Mouse (Mus musculus) CH12.LX (cell line): ENCODE results near the gene Uvrag. TPM values are rescaled to one million over a fixed set of nuclear protein-coding genes. Genes with fewer than 3 reads are reported as not detected.

Experiments used
- DNase-seq: peaks from one replicate; pipeline ENCODE4 v3.0.0-alpha.2; 2013; ENCODE audit errors: extremely low read depth
- H3K27ac ChIP-seq: 2 replicates; pipeline ENCODE4 v1.5.1; 2012; ENCODE audit warnings: low read depth, mild to moderate bottlenecking, control low read depth, moderate library complexity; ENCODE audit not compliant: insufficient read depth
- H3K27me3 ChIP-seq: replicated peaks from 2 replicates; pipeline ENCODE3; 2012; ENCODE audit warnings: inconsistent platforms
- H3K36me3 ChIP-seq, 2 experiments: replicated peaks in 1 of 2; 2 replicates each; pipeline versions ENCODE3 to v1.6.1; 2012; ENCODE audit warnings: inconsistent platforms in 1 of 2, low read length in 1 of 2, mild to moderate bottlenecking in 1 of 2, mixed read lengths in 1 of 2, moderate library complexity in 1 of 2; ENCODE audit not compliant: control insufficient read depth in 1 of 2, insufficient read depth in 1 of 2
- H3K4me1 ChIP-seq, 2 experiments: 2 replicates each; pipeline ENCODE4 v1.6.1; 2012; ENCODE audit warnings: inconsistent platforms in 1 of 2, moderate library complexity in 1 of 2; ENCODE audit not compliant: insufficient read depth in 2 of 2, control insufficient read depth in 1 of 2
- H3K4me2 ChIP-seq: 2 replicates; pipeline ENCODE4 v1.6.1; 2012; ENCODE audit warnings: low read depth, mild to moderate bottlenecking, control low read depth; ENCODE audit not compliant: poor library complexity, insufficient read depth, severe bottlenecking
- H3K4me3 ChIP-seq, 3 experiments: fragments of 150-350 bp in 1 of 3; sonication (generic) in 1 of 3; replicated peaks in 1 of 3; 2 replicates each; pipeline versions ENCODE3 to v1.5.1; 2011 to 2012; ENCODE audit warnings: low read depth in 2 of 3, low read length in 2 of 3, mild to moderate bottlenecking in 2 of 3, moderate library complexity in 2 of 3, control low read depth in 1 of 3, improper control_type of control experiment in 1 of 3, inconsistent platforms in 1 of 3, mixed read lengths in 1 of 3; ENCODE audit not compliant: poor library complexity in 1 of 3
- H3K79me2 ChIP-seq: replicated peaks from 2 replicates; pipeline ENCODE4 v1.6.1; 2012; ENCODE audit warnings: mild to moderate bottlenecking, moderate library complexity; ENCODE audit not compliant: control insufficient read depth, poor library complexity, insufficient read depth, severe bottlenecking; ENCODE audit errors: extremely low read depth
- H3K9ac ChIP-seq: 2 replicates; pipeline ENCODE4 v1.6.1; 2012; ENCODE audit warnings: low read depth, mild to moderate bottlenecking, control low read depth, moderate library complexity; ENCODE audit not compliant: insufficient read depth
- H3K9me3 ChIP-seq: replicated peaks from 2 replicates; pipeline ENCODE3; 2012; ENCODE audit warnings: low read length, inconsistent platforms, mixed read lengths
- BHLHE40 ChIP-seq: IDR thresholded peaks from 2 replicates; pipeline ENCODE4 v1.6.1; 2011; ENCODE audit warnings: mild to moderate bottlenecking, low read depth, low read length, improper control_type of control experiment
- CHD2 ChIP-seq: IDR thresholded peaks from 2 replicates; pipeline ENCODE4 v1.6.1; 2011; ENCODE audit warnings: low read length, improper control_type of control experiment
- CTCF ChIP-seq, 2 experiments: IDR thresholded peaks in 1 of 2; conservative IDR thresholded peaks in 1 of 2; 2 replicates each; pipeline ENCODE4 v1.5.1; 2011 to 2012; ENCODE audit warnings: low read depth in 2 of 2, low read length in 2 of 2, improper control_type of control experiment in 1 of 2, inconsistent platforms in 1 of 2, mild to moderate bottlenecking in 1 of 2, moderate library complexity in 1 of 2
- E2F4 ChIP-seq: IDR thresholded peaks from 2 replicates; pipeline ENCODE4 v1.6.1; 2011; ENCODE audit warnings: low read depth, low read length, improper control_type of control experiment; ENCODE audit not compliant: insufficient replicate concordance
- ETS1 ChIP-seq: conservative IDR thresholded peaks from 2 replicates; pipeline ENCODE4 v1.6.1; 2012; ENCODE audit warnings: low read depth, mild to moderate bottlenecking, inconsistent platforms, low read length, improper control_type of control experiment, moderate library complexity
- GABPA ChIP-seq: IDR thresholded peaks from 2 replicates; pipeline ENCODE4 v1.6.1; 2012; ENCODE audit warnings: low read depth, low read length, improper control_type of control experiment, inconsistent platforms; ENCODE audit not compliant: insufficient replicate concordance
- HCFC1 ChIP-seq: IDR thresholded peaks from 2 replicates; pipeline ENCODE4 v1.6.1; 2012; ENCODE audit warnings: low read depth, mild to moderate bottlenecking, inconsistent platforms, low read length, improper control_type of control experiment
- IRF4 ChIP-seq: IDR thresholded peaks from 2 replicates; pipeline ENCODE4 v1.6.1; 2014; ENCODE audit warnings: low read depth, mild to moderate bottlenecking, inconsistent platforms, low read length, improper control_type of control experiment
- JUN ChIP-seq: IDR thresholded peaks from 2 replicates; pipeline ENCODE4 v1.6.1; 2011; ENCODE audit warnings: low read depth, mild to moderate bottlenecking, low read length, improper control_type of control experiment, moderate library complexity; ENCODE audit not compliant: insufficient read depth
- JUND ChIP-seq: conservative IDR thresholded peaks from 2 replicates; pipeline ENCODE4 v1.6.1; 2011; ENCODE audit warnings: low read depth, low read length, improper control_type of control experiment
- KAT2A ChIP-seq: IDR thresholded peaks from 2 replicates; pipeline ENCODE4 v1.6.1; 2012; ENCODE audit warnings: low read length, improper control_type of control experiment, inconsistent platforms; ENCODE audit not compliant: insufficient replicate concordance
- MAFK ChIP-seq: IDR thresholded peaks from 2 replicates; pipeline ENCODE4 v1.6.1; 2011; ENCODE audit warnings: low read length, improper control_type of control experiment; ENCODE audit not compliant: insufficient replicate concordance
- MAX ChIP-seq: IDR thresholded peaks from 2 replicates; pipeline ENCODE4 v1.6.1; 2011; ENCODE audit warnings: low read length, improper control_type of control experiment
- MAZ ChIP-seq: IDR thresholded peaks from 2 replicates; pipeline ENCODE4 v1.6.1; 2012; ENCODE audit warnings: low read depth, mild to moderate bottlenecking, inconsistent platforms, low read length, improper control_type of control experiment, moderate library complexity
- MEF2A ChIP-seq: IDR thresholded peaks from 2 replicates; pipeline ENCODE4 v1.6.1; 2014; ENCODE audit warnings: low read depth, mild to moderate bottlenecking, inconsistent platforms, low read length, improper control_type of control experiment, borderline replicate concordance
- MXI1 ChIP-seq: IDR thresholded peaks from 2 replicates; pipeline ENCODE4 v1.6.1; 2011; ENCODE audit warnings: mild to moderate bottlenecking, low read depth, low read length, improper control_type of control experiment
- MYC ChIP-seq: IDR thresholded peaks from 2 replicates; pipeline ENCODE4 v1.6.1; 2011; ENCODE audit warnings: low read depth, mild to moderate bottlenecking, improper control_type of control experiment, low read length
- NELFE ChIP-seq: IDR thresholded peaks from 2 replicates; pipeline ENCODE4 v1.6.1; 2011; ENCODE audit warnings: low read depth, low read length, improper control_type of control experiment
- PAX5 ChIP-seq: IDR thresholded peaks from 2 replicates; pipeline ENCODE4 v1.6.1; 2012; ENCODE audit warnings: low read length, inconsistent platforms, mixed read lengths
- POLR2AphosphoS2 ChIP-seq: IDR thresholded peaks from 2 replicates; pipeline ENCODE4 v1.6.1; 2011; ENCODE audit warnings: low read depth, low read length, improper control_type of control experiment
- RAD21 ChIP-seq: IDR thresholded peaks from 2 replicates; pipeline ENCODE4 v1.6.1; 2011; ENCODE audit warnings: low read depth, mild to moderate bottlenecking, low read length, improper control_type of control experiment, moderate library complexity
- RCOR1 ChIP-seq: conservative IDR thresholded peaks from 2 replicates; pipeline ENCODE4 v1.6.1; 2012; ENCODE audit warnings: low read depth, mild to moderate bottlenecking, inconsistent platforms, low read length, improper control_type of control experiment
- TBP ChIP-seq: conservative IDR thresholded peaks from 2 replicates; pipeline ENCODE4 v1.6.1; 2011; ENCODE audit warnings: low read depth, low read length, improper control_type of control experiment
- USF2 ChIP-seq: conservative IDR thresholded peaks from 2 replicates; pipeline ENCODE4 v1.6.1; 2011; ENCODE audit warnings: low read depth, low read length, improper control_type of control experiment
- ZKSCAN1 ChIP-seq: IDR thresholded peaks from 2 replicates; pipeline ENCODE4 v1.6.1; 2012; ENCODE audit warnings: low read depth, inconsistent platforms, low read length, improper control_type of control experiment, borderline replicate concordance
- ZNF384 ChIP-seq: IDR thresholded peaks from 2 replicates; pipeline ENCODE4 v1.6.1; 2012; ENCODE audit warnings: low read depth, low read length, improper control_type of control experiment, inconsistent platforms
- dilution Hi-C: fragments of 300-500 bp; cut with MboI; formaldehyde crosslinking; loops from 2 replicates; pipeline ENCODE4 v1.14.3; 2020; ENCODE audit warnings: low sequenced_read_pairs; ENCODE audit not compliant: extremely low pct_unique_long_range_greater_than_20kb, extremely low pct_ligation_motif_present
- in situ Hi-C: fragments of 300-500 bp; cut with MboI; formaldehyde crosslinking; loops from 3 replicates; pipeline ENCODE4 v1.14.3; 2019; ENCODE audit warnings: low sequenced_read_pairs, low pct_ligation_motif_present, low pct_unique_long_range_greater_than_20kb, mixed read lengths
- polyA plus RNA-seq: library from polyadenylated mRNA; unstranded; fragments of >175 nt; gene quantifications from 2 replicates; pipeline ENCODE4 v1.2.1, GENCODE M21; 2012; ENCODE audit warnings: low read depth; ENCODE audit not compliant: insufficient read length
- total RNA-seq, 2 experiments: library from RNA; depleted of rRNA; stranded (reverse); fragments of 300-350 nt in 1 of 2; fragments of >200 nt in 1 of 2; gene quantifications; 2 replicates each; pipeline ENCODE4 v1.2.3; 2012 to 2014

Gene Uvrag
- total and polyA plus RNA-seq, 3 experiments = 20.6 to 47.4 (median 37.5) TPM

DNA sequence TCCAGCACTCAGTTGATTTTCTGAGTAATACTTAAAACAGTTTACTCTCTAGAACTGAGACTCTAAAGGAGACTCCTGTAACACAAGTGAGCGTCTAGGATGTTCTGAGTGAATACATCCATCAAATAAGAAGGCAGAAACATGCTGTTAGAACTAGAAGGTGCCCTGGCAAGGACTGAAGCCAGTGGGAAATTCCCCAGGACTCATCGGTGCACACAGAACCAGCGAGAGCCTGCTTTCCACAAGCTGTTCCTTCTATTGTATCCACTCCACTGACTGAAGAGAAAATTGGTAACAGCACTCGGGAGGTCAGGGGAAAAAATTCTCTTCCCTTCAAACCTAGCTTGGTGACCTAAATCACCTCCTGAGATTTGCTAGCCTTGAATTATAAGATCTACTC is 233.5 kb downstream of the Uvrag start:
- Histone ChIP-seq H3K9ac (no peak overlapping the region), H3K4me3 (no peak overlapping the region), H3K36me3 (peaks cover 5 to 71% of the 10 kb centered on the region in 2 experiments), H3K79me2 (no peaks in the 10 kb centered on the region), H3K4me2 (no peak overlapping the region), H3K27me3 (no peaks in the 10 kb centered on the region), H3K27ac (no peak overlapping the region), H3K4me1 (peaks cover 0 to 21% of the 10 kb centered on the region in 2 experiments; a peak in 2 of 4 replicates), H3K9me3 (no peaks in the 10 kb centered on the region)
- in situ Hi-C loops (no loop called here), dilution Hi-C loops (no loop called here)
- no peak for DNase-seq
- TF ChIP-seq PAX5 (no peak), KAT2A (no peak), IRF4 (no peak), JUN (no peak), BHLHE40 (no peak), NELFE (no peak), MEF2A (no peak), MYC (no peak), HCFC1 (no peak), MXI1 (no peak), POLR2AphosphoS2 (no peak), MAX (no peak), ETS1 (no peak)

DNA sequence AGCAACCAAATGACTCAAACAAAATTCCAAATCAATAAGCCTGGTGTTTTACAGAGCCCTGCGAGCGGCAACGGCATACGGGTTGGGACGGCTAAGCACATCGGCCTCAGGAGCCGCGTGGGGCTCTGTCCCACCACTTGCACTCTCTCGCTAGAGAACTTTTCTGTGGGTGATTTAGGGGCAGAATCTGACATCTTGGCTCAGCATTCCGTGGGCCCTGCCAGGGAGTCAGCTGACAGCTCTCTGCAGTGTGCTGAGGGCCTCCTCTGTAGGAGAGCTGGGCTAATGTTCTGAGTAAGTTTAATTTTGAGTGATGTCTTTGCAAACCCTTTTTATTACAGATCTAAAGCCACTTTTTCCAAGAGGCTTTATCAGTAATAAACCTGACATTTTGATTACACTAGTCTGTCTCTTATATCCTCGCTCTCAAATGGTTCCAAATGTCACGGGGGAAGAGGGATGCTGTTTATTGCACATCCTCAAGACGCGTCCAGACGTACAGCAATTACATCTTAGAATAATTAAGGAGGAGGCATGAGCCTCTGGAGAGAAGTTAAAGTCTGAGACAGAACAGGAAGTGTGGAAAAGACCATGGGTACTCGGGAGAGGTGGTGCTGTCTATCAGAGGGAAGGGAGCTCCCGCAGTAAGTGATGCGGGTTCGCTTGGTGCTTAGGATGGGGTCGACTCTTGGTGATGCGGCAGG is 236.1 kb downstream of the Uvrag start:
- Histone ChIP-seq H3K4me2 (no peak overlapping the region), H3K27ac (no peak overlapping the region), H3K9ac (no peak overlapping the region), H3K79me2 (no peaks in the 10 kb centered on the region), H3K27me3 (no peaks in the 10 kb centered on the region), H3K4me3 (no peak overlapping the region), H3K36me3 (peaks cover 5 to 72% of the 10 kb centered on the region in 2 experiments), H3K4me1 (peaks cover 0 to 16% of the 10 kb centered on the region in 2 experiments; a peak in 2 of 4 replicates), H3K9me3 (peaks cover 6% of the 10 kb centered on the region)
- in situ Hi-C loops (no loop called here), dilution Hi-C loops (no loop called here)
- no peak for DNase-seq
- TF ChIP-seq JUN (no peak), CHD2 (no peak), MAZ (no peak), RCOR1 (no peak), MXI1 (no peak), USF2 (no peak), CTCF (conservative IDR thresholded peaks at IDR 0.05 in 1 of 2, IDR thresholded peaks at IDR 0.05 in 1 of 2; ENCODE audit: low read depth in 2 of 2, low read length in 2 of 2) (no peak), MAFK (no peak), E2F4 (no peak), JUND (no peak), TBP (no peak), ZKSCAN1 (no peak), GABPA (no peak), MYC (no peak), RAD21 (no peak), ZNF384 (no peak), ETS1 (no peak)
